Mouse (Mus musculus): Measurements from ENCODE around the gene 1600002K03Rik.
"Not testable (repeated sequence)": the region's sequence is repeated elsewhere in the genome, so short reads cannot be mapped to it uniquely, and the experiment has no call there.

The 1600002K03Rik gene

DNA sequence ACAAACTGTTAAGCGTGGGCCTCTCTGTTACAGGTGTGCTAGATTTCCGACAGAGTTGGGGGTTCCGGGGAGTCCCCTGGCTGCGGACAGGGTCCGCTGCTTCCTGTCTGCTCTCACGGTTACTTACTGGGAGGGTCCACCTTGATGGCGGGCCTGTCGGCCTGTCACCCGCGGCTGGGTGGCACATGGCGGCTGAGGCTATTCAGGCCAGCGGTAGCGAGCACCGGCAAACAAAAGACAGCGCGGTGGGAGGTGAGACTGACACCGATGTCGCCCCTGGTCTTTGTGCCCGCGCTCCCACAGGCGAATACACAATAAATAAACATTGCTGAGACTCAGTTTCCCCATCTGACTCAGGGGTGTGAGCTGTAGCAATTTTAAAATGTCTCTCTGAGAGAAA lies 17.3 kb downstream of the 1600002K03Rik start:
- DNase-seq, result no peak

DNA sequence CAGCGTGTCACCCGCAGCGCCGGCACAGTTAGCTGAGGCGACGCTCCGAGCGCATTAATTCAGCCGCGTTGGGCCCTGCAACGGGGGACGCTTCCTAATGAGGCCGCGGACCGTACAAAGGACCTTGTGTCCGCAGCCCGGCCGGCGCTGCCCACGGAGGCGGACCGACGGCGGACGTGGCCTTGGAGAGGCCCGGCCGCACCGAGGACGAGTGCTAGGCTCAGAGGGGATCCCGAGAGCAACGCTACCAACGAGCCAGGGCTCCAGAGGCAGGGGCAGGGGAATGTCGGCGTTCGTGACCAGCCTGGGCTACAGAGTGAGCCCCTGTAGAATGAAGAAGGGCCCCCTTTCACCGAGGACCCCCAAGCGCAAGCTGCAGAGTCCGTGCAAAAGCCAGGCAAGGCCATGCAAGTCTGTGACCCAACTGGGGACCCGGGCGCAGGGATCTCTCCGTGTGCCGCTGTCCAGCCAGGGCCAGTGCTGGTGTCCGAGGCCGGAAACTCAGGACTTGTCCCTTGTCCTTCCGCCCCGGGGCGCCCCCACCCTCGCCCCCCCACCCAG lies 17.8 kb downstream of the 1600002K03Rik start:
- peak; percentile 41 for DNase-seq

DNA sequence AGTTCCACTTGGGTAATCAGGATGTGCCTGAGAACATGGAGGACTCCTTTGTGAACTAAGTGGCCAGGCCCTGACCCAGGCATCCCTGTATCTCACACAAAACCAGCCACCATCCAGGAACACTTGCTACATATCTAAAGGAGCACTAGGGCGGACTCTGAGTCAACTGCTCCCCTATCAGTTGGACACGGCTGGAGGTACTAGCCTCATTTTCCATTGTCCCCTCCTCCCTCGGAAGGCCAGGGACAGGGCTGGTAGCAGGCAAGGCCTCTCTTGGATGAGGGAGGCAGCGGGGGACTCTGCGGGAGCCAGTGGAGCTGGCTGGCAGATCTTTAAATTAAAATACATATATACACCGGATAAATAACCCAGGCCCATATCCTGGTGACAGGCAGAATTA lies 21.2 kb downstream of the 1600002K03Rik start:
- no peak for DNase-seq

DNA sequence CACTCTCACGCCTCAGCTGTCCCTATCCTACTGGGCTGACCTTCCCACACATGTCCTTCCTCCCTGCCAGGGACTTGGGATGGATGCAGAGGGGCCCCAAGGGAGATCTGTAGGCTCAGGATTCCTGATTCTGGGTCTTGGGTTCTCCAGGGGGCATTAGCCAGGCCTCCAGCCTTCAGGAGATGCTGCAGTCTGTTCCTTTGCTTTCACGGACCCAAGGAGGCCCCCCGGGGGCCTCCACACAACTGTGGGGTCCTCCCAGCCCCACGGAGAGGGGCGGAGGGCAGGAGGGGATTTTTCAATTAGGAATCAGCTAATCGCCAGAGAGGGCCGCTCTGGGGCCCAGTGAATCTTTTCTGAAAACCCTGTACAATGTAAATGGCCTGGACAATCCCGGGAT lies 21.7 kb downstream of the 1600002K03Rik start:
- DNase-seq, result no peak

DNA sequence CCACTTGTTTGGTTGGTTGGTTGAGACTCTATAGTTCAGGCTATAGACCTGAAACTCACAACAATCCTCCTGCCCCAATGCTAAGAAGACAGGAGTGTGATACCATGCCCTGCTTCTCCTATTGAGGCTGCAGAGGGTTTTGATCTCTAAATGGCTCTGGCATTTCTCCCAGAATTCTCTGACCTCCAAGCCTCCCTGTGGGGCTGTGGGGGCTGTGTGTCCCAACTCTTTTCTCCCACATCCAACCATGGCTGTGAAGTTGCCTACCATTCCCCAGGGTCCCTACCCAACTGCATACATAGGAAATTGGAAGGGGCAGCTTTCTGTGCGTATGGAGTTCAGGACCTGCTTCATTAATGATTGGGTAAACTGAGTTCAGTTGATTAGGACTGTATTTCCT lies 23.4 kb downstream of the 1600002K03Rik start:
- DNase-seq, result no peak

DNA sequence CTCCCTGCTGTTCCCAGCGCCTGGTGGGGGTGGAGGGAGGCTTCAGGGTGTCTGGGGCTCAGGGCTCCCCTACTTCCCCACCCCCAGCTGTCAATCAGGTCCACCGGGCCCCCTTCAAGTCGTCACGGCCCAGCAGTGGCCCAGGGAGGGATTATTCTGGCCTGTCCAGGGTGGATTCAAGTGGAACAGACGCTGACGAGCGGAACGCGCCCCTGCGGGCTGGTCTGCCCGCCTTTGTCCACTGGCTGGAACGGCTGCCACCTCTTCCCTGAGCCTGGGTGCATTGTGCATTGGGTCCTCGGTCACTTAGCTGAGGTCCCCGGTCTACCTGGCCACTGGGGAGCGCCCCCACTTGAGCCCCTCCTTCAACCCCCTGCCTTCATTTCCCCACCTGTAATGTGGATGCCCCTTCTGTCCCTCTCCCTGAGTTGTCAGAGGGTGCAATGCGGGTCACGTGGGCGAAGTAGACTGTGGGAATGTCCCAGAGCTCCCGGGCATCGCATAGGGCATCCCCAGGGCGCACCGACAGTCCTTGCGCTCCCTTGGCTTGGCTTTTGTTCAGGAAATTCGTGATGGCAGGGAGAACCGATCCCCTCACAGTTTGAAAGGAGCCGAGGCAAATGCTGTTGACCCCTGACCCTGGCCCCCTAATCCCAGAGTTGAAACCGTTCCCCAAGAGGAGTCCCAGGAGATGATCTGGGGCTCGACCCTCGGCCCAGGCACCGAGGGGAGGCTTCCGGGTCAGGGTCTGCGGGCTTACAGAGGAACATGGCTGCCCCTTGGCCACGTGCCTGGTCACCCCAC lies 24.2 kb downstream of the 1600002K03Rik start:
- DNase-seq, result no peak

DNA sequence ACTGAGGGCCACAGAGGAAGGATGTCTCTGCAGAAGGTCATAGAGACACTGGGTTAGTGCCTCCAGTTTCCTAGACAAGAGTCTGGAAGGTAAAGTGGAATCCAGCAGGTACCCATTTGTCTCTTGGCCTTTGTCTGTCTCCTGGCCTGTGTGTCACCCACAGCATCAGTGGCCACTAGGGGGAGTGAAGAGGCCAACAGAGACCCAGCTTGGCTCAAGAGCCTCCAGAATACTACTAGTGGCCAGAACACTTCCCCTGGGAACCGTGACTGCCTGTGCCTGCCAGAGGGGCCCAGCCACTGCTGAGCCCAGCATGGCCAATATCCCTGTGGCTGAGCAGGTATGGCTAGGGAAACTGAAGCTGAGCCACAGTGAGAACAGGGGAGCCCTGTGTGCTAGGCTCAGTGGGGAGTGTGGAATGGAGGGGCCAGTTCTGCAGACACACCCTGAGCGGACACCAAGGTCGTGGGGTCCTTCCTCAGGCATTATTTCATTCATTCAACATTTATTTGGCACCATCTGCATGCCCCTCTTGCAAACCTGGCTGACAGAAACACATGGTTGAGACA lies 26.8 kb downstream of the 1600002K03Rik start:
- peak; percentile 83 for DNase-seq

DNA sequence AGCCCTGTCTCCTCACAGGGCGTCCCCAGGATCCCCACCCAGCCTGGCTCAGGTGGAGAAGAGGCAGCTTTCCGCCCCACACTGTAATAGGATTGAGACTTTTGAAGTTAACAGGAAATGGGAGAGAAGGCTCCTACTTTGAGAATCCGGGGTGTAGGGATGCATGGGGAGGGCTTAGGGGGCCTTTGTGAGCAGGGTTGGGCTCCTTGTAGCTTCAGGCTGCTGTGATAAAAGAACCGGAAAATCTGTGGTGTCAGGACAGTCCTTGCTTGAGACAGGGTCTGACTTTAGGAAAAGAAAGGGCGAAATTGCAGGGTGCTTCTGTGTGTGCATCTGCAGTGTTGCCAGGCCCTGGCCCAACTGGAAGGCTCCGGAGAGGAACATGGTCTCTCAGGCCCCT lies 27.7 kb downstream of the 1600002K03Rik start:
- no peak for DNase-seq

DNA sequence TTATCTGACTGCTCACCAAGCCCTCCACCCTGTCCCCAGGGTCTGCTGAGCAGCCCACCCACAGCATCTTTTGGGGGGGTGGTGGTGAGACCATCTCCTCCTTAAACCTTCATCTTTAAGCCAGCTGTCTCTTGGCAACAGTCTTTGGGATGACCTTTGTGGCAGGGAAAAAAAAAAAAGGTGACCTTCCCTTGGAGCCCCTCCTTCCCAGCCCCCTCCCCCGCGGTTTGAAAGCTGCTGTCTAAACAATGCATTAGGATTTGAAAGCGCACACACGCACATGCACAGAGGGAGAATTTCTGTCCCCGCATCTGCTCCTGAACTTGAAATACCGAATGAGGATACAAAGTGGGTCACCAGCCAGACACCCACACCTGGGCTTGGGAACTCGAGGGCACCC lies 31.3 kb downstream of the 1600002K03Rik start:
- no peak for DNase-seq

DNA sequence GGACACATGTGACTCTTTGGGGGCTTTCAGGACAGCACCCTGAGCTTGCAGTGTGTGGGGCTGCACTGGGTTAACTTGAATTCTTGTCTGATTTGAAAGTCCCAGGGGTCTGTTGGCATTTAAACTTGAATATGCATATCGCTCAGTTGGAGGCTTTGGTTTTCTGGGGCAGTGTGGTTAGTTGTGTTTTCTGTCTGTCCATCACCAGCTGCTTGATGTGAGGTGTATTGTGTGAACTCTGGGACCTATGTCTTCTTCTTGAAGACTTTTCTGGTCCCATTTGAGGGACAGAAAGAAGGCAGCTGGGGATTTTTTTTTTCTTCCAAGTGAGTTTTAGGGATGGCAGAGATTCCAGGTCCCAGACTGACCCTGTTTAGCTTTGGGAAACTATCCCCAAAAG lies 34.5 kb downstream of the 1600002K03Rik start:
- DNase-seq, result no peak

DNA sequence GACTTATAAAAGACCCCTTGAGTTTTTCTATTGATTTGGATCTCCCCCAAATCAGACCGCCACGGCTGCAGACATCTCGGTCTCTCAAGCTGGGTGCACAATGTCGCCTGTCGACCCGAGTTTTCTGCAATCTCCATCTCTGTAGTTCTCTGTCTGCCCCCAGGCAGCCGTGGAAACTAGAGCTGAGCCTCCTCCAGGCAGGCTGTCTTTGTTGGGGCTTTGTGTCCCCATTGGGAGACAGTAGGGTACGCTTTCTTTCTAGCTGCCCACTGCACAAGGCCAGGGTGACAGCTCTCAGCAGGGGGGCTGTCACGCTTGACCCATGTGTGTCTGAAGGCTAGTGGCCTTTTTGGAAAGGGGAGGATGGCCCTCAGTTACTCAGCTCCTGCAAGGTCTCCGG lies 34.9 kb downstream of the 1600002K03Rik start:
- DNase-seq, result no peak

DNA sequence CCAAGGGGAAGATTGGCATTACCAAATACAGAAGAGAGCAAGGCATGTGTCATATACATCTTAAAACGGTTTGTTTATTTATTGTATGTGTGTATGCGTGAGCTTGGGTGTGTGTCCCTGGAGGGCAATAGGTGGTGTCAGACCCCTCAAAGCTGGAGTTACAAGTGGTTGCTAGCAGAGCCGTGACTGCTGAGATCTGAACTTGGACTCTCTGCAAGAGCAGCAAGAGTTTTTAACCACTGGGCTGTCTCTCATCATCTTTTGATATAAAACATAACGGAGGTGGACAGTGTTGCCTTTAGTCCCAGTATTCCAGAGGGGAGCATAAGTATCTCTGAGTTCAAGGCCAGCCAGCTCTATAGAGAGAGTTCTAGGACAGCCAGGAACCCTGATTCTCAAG lies 35.5 kb downstream of the 1600002K03Rik start:
- DNase-seq, result no peak

DNA sequence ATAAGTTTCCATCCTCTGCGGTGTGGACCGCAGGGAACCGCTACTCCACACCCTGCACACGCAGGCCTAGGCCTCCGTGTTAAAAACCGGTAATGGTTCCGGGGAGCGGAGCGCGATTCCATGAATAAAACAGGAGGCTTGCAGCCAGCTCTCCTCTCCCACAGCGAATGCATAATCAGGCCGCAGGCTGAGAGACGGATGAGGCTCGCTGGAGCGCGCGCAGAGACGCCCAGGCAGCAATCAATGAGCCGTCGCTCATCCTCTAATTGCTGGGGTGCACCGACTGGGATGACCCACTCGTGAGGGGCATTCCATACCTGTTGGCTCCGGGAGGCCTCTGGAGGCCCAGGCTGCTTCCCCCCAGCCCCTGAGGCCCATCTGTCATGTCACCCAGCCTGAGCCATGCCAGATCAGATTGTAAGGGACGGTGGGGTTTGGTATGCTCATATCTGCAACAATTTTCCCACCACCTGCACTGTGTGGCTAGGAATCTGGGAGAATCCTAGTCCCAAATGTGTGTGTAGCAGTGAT lies 36.2 kb downstream of the 1600002K03Rik start:
- peak; percentile 50 for DNase-seq

DNA sequence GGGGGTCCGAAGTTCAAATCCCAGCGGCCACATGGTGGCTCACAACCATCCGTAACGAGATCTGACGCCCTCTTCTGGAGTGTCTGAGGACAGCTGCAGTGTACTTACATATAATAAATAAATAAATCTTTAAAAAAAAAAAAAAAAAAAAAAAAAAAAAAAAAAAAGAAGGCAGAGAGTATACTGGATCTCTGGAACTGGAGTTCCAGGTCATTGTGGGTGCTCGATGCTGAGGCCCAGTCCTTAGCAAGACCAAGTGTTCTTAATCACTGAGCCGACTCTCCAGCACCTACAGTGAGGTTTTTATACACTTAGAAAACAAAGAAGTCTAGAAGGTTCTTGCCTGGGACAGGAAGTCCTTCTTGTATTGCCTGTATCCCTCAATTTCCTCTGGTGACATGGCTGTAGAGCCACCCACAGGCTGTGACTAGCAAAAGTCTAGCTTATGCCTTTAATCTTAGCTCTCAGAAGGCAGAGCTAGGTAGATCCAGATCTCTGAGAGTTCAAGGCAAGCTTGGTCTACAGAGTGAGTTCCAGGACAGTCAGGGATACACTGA lies 38.9 kb downstream of the 1600002K03Rik start:
- not testable (repeated sequence) for DNase-seq

DNA sequence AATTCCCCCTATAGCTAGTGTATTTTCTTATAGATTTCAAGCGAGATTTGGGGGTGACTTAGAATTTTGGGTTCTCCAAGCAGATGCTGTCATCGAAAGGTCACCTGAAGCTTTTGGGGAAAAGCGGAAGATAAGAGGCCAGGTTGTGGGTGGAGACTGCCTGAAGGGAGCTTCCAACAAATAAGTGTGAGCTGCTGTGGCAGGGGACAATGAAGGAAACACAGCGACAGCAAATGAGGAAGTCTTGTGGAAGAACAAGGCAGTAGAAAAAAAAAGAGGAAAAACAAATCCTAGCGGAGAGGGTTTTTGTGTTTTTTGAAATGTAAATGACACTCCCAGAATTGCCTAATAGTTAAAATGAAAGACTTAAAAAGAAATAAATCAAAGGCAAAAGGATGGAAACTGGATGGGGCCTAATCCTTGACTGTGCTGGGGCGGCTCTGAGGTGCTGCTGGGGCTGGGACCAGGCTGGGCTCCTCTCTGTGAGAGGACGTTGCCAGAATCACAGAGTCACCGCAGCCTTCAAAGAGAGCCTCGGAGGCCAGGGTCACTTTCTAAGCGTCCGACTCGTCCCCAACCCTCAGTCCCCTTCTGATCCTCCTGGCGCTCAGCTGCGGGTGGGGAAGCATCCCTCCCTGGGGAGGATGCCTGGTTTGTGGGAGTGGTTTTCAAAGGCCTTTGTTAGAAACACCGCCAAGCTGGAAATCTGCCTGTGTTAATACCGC lies 42.5 kb downstream of the 1600002K03Rik start:
- DNase-seq, result no peak

DNA sequence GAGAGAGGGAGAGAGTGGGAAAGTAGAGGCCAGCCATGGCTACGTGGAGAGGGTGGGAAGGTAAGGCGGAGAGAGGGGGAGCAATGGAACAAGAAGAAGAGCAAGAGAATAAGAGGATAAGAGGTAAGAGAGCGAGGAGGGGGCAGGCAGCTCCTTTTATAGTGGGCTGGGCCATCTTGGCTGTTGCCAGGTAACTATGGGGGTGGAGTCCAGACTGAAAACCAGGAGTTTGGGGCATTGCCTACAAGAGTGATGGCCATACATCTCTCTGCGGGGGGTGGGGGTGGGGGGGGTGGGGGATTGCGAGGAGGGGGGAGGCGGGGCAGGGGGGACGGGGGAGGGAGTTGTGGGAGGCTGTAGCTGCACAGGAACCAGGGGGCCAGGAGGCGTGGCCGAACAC lies 47.9 kb downstream of the 1600002K03Rik start:
- DNase-seq, result no peak

DNA sequence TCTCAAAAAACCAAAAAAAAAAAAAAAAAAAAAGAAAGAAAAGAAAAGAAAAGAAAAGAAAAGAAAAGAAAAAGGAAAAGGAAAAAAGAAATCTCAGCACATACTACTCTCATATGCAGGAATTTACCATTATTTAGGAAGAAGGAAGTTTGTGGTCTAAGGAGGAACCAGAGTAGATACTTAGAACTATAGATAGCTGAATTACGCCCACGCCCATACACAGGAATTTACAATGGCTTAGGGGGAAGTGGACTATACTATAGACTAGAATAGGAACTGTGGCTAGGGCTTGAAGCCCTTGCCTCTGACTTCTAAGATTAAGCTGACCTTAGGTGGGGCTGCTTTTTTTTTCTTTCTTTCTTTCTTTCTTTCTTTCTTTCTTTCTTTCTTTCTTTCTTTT lies 50.4 kb downstream of the 1600002K03Rik start:
- not testable (repeated sequence) for DNase-seq

Data from right cerebral cortex, adult 18-20 months (tissue).